Mouse (Mus musculus): ENCODE results near the gene Ntpcr.

DNA sequence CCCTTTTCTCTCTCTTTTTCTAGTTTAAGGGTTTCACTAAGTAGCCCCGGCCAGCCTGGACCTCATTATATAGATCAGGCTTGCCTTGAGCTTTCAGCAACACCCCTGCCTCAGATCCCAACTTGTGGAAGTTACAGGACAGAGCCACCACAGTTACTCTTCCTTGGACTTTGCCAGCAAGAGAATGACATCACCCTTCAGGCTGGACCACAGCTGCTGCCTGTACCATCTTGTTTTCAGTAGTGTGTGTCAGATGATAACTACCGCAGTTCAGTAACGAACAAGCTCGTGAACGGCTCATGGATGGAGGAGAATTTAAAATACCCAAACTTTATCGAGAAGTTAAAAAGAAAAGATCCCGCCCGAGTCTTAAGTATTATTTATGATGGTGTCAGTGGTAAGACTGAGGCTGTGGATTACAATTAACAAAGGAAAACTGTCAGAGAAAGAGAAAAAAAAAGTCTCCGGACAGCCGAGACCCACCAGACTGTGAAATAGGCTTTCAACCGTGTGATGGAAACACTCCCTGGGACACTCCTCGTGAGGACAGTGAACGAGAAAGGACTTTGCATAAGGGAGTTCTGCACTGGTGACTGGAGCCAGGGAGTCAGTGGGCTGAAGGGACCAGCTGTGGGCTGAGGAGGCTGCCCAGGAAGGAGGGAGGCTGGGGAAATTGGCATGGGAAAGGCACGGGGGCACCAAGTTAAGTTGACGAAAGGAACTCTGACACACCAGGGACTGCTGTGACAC is 39.4 kb upstream of the Ntpcr start:
- TF ChIP-seq EP300 (optimal IDR thresholded peaks at IDR 0.05) (no peak), CTCF (IDR thresholded peaks at IDR 0.05; ENCODE audit: low read depth) (no peak)
